Mouse (Mus musculus) urinary bladder, adult 18-20 months (tissue): ENCODE results near the gene Klrb1b.
"Not testable (repeated sequence)": the region's sequence is repeated elsewhere in the genome, so short reads cannot be mapped to it uniquely, and the experiment has no call there.

ENCODE experiments used
- DNase-seq, 2 experiments: peaks; one replicate each; pipeline ENCODE4 v3.0.0; 2022; ENCODE audit warnings: low spot score in 2 of 2, mixed read lengths in 2 of 2

The Klrb1b gene

DNA sequence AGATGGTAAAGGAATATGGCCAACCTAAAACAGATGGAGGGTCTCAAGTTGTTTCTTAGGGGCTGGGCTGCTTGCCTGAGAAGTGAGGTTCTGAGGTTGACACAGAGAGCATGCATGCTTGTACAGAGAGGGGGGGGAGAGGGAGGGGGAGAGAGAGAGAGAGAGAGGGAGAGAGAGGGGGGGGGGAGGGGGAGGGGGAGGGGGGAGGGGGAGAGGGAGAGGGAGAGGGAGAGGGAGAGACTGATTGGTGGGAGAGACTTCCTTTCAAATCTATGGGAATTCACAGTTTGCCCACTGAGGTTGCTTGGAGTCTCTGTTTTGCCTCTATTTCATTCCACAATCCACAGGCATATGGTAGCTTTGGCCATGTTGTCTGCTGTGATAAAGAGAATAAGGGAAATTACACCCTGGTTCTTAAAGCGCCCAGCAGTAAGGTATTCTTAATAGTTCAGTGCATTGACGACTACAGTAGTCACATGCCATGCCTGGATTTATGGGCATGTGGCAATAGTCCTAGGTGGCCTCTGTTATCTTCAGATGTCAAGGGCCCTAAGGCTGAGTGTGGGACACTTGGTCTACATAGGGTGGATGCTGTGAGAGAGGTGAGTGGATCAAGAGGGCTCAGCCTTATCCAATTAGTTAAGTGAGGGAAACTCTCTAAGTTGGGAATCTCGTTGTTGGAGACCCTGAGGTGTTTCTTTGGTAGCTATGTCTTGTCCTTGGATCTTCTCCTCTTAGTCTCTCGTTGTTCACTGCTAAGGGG, 15.4 kb upstream of the Klrb1b start:
- DNase-seq, result no peak

- not testable (repeated sequence) for DNase-seq
These were observed 14.5 kb upstream of the Klrb1b start for GRCm38 (mm10) chr6:128840669-128841068.

GRCm38 (mm10) chr6:128839921-128840320, 13.8 kb upstream of the Klrb1b start:
- no peak for DNase-seq

DNA sequence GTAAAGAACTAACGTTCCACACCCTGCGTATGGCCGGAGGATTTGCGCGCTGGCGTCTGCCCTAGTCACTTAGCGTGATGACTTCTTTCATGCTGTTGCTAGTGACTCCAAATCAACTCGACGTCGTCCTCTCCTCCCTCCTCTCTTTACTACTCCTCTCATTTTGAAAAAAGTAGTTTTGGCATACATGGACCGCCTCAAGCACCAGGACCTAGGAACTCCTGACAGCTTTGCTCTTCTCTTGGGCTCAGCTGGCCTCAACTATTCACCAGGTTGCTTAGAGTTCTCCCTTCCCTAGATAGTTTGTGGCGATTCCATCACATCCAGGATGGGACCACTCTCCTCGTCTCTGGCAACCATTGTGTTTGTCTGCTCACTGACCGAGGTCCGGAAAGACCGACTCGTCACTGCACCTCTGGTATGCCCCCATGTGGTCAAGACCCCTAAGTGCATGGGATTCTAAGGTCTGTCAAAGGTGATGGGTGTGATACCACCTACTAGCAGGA, 13.2 kb upstream of the Klrb1b start:
- DNase-seq, result peak; percentile 68 to 77

GRCm38 (mm10) chr6:128838342-128839265, 12.5 kb upstream of the Klrb1b start:
- DNase-seq, result peak; percentile 86 to 89

DNA sequence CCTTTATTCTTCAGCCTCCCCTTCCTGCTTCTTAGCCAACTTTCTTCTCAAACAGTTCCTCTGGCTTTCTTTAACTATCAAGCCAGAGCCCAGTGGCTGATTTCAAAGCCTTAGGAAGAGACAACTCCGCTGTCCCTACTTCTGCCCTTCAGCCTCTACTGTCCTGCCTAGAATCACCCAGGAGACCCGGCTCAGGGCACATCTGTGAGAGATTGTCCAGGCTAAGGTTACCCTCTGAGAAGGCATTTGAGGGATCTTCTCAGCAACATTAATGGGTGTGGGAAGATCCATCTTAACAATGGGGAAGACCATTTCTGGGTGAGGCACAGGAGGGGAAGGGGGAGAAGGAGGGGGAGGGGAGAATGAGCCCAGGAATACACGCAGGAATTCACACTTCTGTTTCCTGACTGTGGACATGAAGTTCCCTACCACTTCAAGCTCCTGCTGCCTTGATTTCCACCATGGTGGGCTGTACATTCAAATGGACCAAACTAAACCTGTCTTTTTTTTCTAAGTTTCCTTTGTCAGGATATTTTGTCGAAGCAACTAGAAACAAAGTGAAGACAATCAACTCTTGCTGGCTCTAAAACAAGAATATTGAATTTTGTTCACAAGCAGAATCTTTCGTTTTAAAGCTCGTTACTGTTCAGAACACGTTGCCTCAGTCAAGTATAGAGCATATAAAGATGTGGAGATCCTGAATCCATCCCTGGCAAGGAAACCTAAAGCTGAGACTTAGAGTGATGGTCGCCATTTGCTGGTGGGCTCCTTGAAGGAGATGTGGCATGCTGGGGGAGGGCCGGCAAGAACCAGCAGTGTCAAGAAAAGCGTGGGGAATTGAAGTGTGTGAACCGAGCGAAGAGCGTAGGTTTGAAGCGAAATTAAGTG, 11.6 kb upstream of the Klrb1b start:
- no peak for DNase-seq

GRCm38 (mm10) chr6:128836955-128837334, 10.8 kb upstream of the Klrb1b start:
- DNase-seq, result no peak

GRCm38 (mm10) chr6:128836191-128836954, 10.2 kb upstream of the Klrb1b start:
- DNase-seq, result no peak

GRCm38 (mm10) chr6:128835571-128835970, 9.4 kb upstream of the Klrb1b start:
- DNase-seq, result no peak

DNA sequence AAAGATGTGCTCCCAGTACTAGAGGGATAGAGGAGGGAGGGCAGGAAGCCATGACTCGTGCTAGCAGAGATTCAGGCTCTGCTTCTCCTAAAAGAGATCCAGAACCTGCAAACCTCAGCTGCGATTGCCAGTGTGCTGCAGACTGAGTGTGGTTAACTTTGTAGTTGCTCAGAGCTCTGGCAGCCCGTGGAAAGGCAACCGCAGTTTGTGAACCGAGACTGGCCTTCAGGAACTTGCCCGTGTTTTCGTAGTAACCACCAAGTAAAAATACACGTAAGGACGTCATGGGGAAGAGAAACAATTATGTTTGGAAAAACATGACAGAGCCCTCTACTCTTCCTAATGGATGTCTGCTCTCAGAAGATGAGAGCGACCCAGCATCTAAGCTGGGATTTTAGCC, 6.9 kb upstream of the Klrb1b start:
- no peak for DNase-seq

- DNase-seq, result no peak
These were observed 3.7 kb upstream of the Klrb1b start for GRCm38 (mm10) chr6:128829837-128830236.

GRCm38 (mm10) chr6:128826781-128827180, 650 bp upstream of the Klrb1b start:
- DNase-seq, result no peak

- no peak for DNase-seq
These were observed 7.9 kb downstream of the Klrb1b start for GRCm38 (mm10) chr6:128818083-128818802.

GRCm38 (mm10) chr6:128808532-128808931, 17.6 kb downstream of the Klrb1b start:
- no peak for DNase-seq

GRCm38 (mm10) chr6:128807021-128807420, 19.1 kb downstream of the Klrb1b start:
- DNase-seq, result no peak

GRCm38 (mm10) chr6:128804823-128805640, 21.1 kb downstream of the Klrb1b start:
- peak; percentile 17 to 26 for DNase-seq

GRCm38 (mm10) chr6:128802999-128803857, 22.9 kb downstream of the Klrb1b start:
- peak; percentile 89 to 92 for DNase-seq

DNA sequence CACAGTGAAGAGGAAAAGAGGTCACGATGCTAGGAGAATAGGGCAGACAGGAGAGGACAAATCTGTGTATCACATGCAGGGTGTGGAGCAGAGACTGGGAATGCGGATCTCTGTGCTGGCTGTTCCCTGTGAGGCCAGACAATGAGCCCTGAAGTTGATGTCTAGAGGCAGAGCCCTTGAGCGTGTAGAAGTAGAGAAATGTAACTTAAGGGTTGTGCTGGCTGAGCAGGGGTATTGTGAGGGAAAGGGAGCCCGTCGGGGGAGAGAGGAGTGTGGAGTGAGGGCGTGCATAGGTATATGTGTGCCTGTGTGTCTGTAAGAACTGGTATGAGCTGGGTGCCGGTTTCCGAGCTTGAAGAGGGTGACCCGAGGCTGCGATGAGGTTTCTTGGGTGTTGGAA, 23.6 kb downstream of the Klrb1b start:
- peak in 1 of 2 experiments; percentile 42 for DNase-seq
